Mouse (Mus musculus) C2C12 (cell line): Measurements from ENCODE around the gene Camk2n1. TPM values are rescaled to one million over a fixed set of nuclear protein-coding genes. Genes with fewer than 3 reads are reported as not detected.

ENCODE experiments used
- H3K27me3 ChIP-seq: one replicate; pipeline ENCODE4 v1.6.1; 2011; ENCODE audit not compliant: control insufficient read depth, insufficient read depth, insufficient read length
- H3K36me3 ChIP-seq: one replicate; pipeline ENCODE4 v1.6.1; 2011; ENCODE audit not compliant: control insufficient read depth, insufficient read depth
- H3K4me3 ChIP-seq: one replicate; pipeline ENCODE4 v1.5.1; 2011; ENCODE audit warnings: mild to moderate bottlenecking, control low read depth; ENCODE audit not compliant: poor library complexity, insufficient read depth, severe bottlenecking
- H3K79me2 ChIP-seq: one replicate; pipeline ENCODE4 v1.6.1; 2011; ENCODE audit not compliant: control insufficient read depth, insufficient read depth
- H3K79me3 ChIP-seq: one replicate; pipeline ENCODE4 v1.6.1; 2011; ENCODE audit warnings: low read depth, control low read depth
- H3ac ChIP-seq: one replicate; pipeline ENCODE3; 2011; ENCODE audit warnings: low read depth; ENCODE audit not compliant: control insufficient read depth, insufficient read length
- CEBPB ChIP-seq: IDR thresholded peaks from one replicate; pipeline ENCODE4 v1.6.1; 2011; ENCODE audit warnings: low read depth, mild to moderate bottlenecking, control low read depth, moderate library complexity
- CTCF ChIP-seq: IDR thresholded peaks from one replicate; pipeline ENCODE4 v1.5.1; 2011; ENCODE audit not compliant: control insufficient read depth, insufficient read depth, insufficient read length
- FOSL1 ChIP-seq: IDR thresholded peaks from one replicate; pipeline ENCODE4 v1.8.0; 2011; ENCODE audit warnings: mild to moderate bottlenecking, low read length; ENCODE audit not compliant: poor library complexity, insufficient read depth, severe bottlenecking
- MAX ChIP-seq: IDR thresholded peaks from one replicate; pipeline ENCODE4 v1.6.1; 2011; ENCODE audit warnings: mild to moderate bottlenecking, control low read depth
- MYOD1 ChIP-seq: IDR thresholded peaks from one replicate; pipeline ENCODE4 v1.6.1; 2011; ENCODE audit warnings: low read depth; ENCODE audit not compliant: control insufficient read depth, insufficient read length
- MYOG ChIP-seq: IDR thresholded peaks from one replicate; pipeline ENCODE4 v1.6.1; 2011; ENCODE audit not compliant: control insufficient read depth, insufficient read length; ENCODE audit errors: extremely low read depth
- USF1 ChIP-seq: IDR thresholded peaks from one replicate; pipeline ENCODE4 v1.6.1; 2011; ENCODE audit warnings: low read depth, mild to moderate bottlenecking, control low read depth, moderate library complexity
- polyA plus RNA-seq: library from polyadenylated mRNA; unstranded; fragments of >200 nt; fragmentation: generic; extraction: Trizol; gene quantifications from one replicate; pipeline ENCODE4 v1.2.1, GENCODE M21; 2012; ENCODE audit warnings: missing spikeins

The Camk2n1 gene
- polyA plus RNA-seq, 1 experiment: 0.48 TPM

GRCm38 (mm10) chr4:138446981-138447380 lies 7.1 kb upstream of the Camk2n1 start:
- Histone ChIP-seq H3ac (peak overlapping the region; percentile 7), H3K4me3 (peak overlapping the region; percentile 11), H3K27me3 (peaks cover 5% of the 10 kb centered on the region), H3K79me3 (no peaks in the 10 kb centered on the region), H3K79me2 (no peaks in the 10 kb centered on the region), H3K36me3 (no peaks in the 10 kb centered on the region)
- TF ChIP-seq FOSL1 (no peak), MYOD1 (no peak), MAX (no peak), CTCF (no peak)

- H3K36me3 ChIP-seq: no peaks in the 10 kb centered on the region
- no peak for TF ChIP-seq FOSL1
- TF ChIP-seq CTCF: peak; percentile 70
- peaks cover 7% of the 10 kb centered on the region for H3K27me3 ChIP-seq
- H3ac ChIP-seq: no peak overlapping the region
- H3K4me3 ChIP-seq: no peak overlapping the region
- no peaks in the 10 kb centered on the region for H3K79me3 ChIP-seq
- no peaks in the 10 kb centered on the region for H3K79me2 ChIP-seq
Measured at GRCm38 (mm10) chr4:138447387-138447786, 6.7 kb upstream of the Camk2n1 start.

- H3K79me2 ChIP-seq: no peaks in the 10 kb centered on the region
- H3K4me3 ChIP-seq: no peak overlapping the region
- H3K36me3 ChIP-seq: no peaks in the 10 kb centered on the region
- H3K79me3 ChIP-seq: no peaks in the 10 kb centered on the region
- H3K27me3 ChIP-seq: peaks cover 7% of the 10 kb centered on the region
- TF ChIP-seq CEBPB (no peak), MAX (no peak), MYOG (no peak), FOSL1 (no peak), MYOD1 (no peak), CTCF (no peak), USF1 (no peak)
- H3ac ChIP-seq: no peak overlapping the region
Measured at GRCm38 (mm10) chr4:138447827-138448602, 6.1 kb upstream of the Camk2n1 start.

GRCm38 (mm10) chr4:138448872-138449615 lies 5.1 kb upstream of the Camk2n1 start:
- Histone ChIP-seq H3K79me3 (no peaks in the 10 kb centered on the region), H3ac (no peak overlapping the region), H3K4me3 (no peak overlapping the region), H3K27me3 (peaks cover 17% of the 10 kb centered on the region), H3K36me3 (no peaks in the 10 kb centered on the region), H3K79me2 (no peaks in the 10 kb centered on the region)
- TF ChIP-seq CEBPB: no peak
- TF ChIP-seq MAX: no peak
- no peak for TF ChIP-seq CTCF
- TF ChIP-seq FOSL1: no peak
- no peak for TF ChIP-seq MYOD1
- TF ChIP-seq USF1: no peak
- TF ChIP-seq MYOG: no peak

GRCm38 (mm10) chr4:138449636-138450314 lies 4.3 kb upstream of the Camk2n1 start:
- Histone ChIP-seq H3K79me3 (no peaks in the 10 kb centered on the region), H3K79me2 (no peaks in the 10 kb centered on the region), H3K4me3 (no peak overlapping the region), H3ac (no peak overlapping the region), H3K36me3 (no peaks in the 10 kb centered on the region), H3K27me3 (peaks cover 20% of the 10 kb centered on the region)
- TF ChIP-seq MYOD1 (no peak), MAX (no peak), FOSL1 (no peak), USF1 (no peak), MYOG (no peak), CTCF (no peak), CEBPB (no peak)
